Mouse (Mus musculus) right cerebral cortex, adult 2 months (tissue): ENCODE measurements around the gene Rab44.
A peak's percentile ranks its signal among the peaks of the same experiment; 100 is the strongest.

Experiments
- DNase-seq, 2 experiments: peaks; one replicate each; pipeline ENCODE4 v3.0.0; 2021 to 2022; ENCODE audit warnings: low spot score in 2 of 2

Gene Rab44

GRCm38 (mm10) chr17:29167371-29167770 lies 53.4 kb downstream of the Rab44 start:
- no peak for DNase-seq

- no peak for DNase-seq
Observed at GRCm38 (mm10) chr17:29168438-29168837, 54.5 kb downstream of the Rab44 start.

- DNase-seq: no peak
Observed at GRCm38 (mm10) chr17:29168996-29169601, 55.2 kb downstream of the Rab44 start.

- no peak for DNase-seq
Observed at GRCm38 (mm10) chr17:29170431-29171000, 56.6 kb downstream of the Rab44 start.

GRCm38 (mm10) chr17:29171001-29171772 lies 57.2 kb downstream of the Rab44 start:
- DNase-seq: peak; percentile 85 to 88

- no peak for DNase-seq
Observed at GRCm38 (mm10) chr17:29172062-29172461, 58.1 kb downstream of the Rab44 start.

- DNase-seq: no peak
Observed at GRCm38 (mm10) chr17:29173165-29173564, 59.2 kb downstream of the Rab44 start.

GRCm38 (mm10) chr17:29175693-29176092 lies 61.7 kb downstream of the Rab44 start:
- peak; percentile 33 to 44 for DNase-seq

- DNase-seq: peak; percentile 86 to 87
Observed at GRCm38 (mm10) chr17:29176391-29177267, 62.7 kb downstream of the Rab44 start.

GRCm38 (mm10) chr17:29178503-29179059 lies 64.6 kb downstream of the Rab44 start:
- no peak for DNase-seq

GRCm38 (mm10) chr17:29179917-29180316 lies 66.0 kb downstream of the Rab44 start:
- no peak for DNase-seq

- peak; percentile 29 to 39 for DNase-seq
Observed at GRCm38 (mm10) chr17:29180406-29181127, 66.6 kb downstream of the Rab44 start.

- DNase-seq: no peak
Observed at GRCm38 (mm10) chr17:29181751-29182150, 67.8 kb downstream of the Rab44 start.

GRCm38 (mm10) chr17:29183162-29183561 lies 69.2 kb downstream of the Rab44 start:
- no peak for DNase-seq

GRCm38 (mm10) chr17:29185376-29186046 lies 71.6 kb downstream of the Rab44 start:
- DNase-seq: no peak

- no peak for DNase-seq
Observed at GRCm38 (mm10) chr17:29186989-29187859, 73.3 kb downstream of the Rab44 start.

- DNase-seq: no peak
Observed at GRCm38 (mm10) chr17:29188989-29189388, 75.0 kb downstream of the Rab44 start.

GRCm38 (mm10) chr17:29195579-29195978 lies 81.6 kb downstream of the Rab44 start:
- DNase-seq: no peak
